Mouse (Mus musculus): ENCODE results near the gene Polr1d. TPM values are rescaled to one million over a fixed set of nuclear protein-coding genes. Genes with fewer than 3 reads are reported as not detected.

Polr1d gene
- polyA plus RNA-seq, 1 experiment from 2014 or later: 68.0 TPM

DNA sequence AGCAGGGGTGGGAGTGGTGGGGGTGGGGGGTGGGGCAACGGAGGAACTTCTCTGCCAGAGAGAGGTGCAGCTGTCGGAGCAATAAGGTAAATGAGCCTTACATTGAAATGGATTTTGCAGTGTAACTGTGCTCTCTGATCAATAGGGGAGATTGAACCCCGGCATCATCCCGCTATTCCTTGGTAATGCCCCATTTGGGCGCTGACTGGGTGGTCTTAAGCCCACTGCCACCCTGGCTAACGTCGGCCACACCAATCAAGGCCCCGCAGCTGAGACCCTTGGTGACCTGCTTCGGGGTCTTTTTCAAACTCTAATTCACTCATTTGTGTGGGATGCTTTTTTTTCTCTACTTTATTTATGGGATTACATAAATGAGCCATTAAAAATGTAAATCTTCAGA lies 47.9 kb downstream of the Polr1d start:
- WGBS (ENCODE audit: insufficient replicate concordance): 59% methylated on average over 9 of the region's 9 CpGs

DNA sequence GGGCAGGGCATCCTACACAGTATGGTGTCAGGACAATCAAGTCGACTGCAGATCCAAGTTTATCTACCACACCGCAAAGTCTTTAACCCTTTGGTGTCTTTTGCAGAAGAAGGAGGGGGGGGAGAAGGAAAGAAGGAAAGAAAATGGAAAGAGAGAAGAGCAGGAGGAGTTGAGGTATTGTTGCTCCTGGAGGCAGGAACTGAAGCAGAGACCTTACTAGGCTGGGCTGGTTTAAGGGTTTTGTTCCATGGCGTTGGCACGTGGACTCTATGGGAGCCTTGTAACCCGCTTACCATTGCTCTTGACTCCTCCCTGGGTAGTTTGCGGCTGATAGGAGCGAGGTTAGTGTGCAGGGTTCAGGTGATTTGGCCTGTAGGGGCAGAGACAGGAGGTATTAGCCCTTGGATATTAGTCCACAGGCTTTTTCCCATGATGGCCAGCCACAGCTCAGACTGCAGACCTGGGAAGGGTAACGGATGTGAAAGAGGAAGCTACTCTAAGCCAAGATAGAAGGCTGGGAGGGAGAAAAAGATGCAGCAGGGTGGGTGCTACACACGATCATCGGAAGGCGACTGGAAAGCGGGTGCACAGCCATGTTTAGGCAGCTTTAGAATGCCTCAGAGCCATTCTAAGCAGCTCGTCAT lies 48.8 kb downstream of the Polr1d start:
- Histone ChIP-seq H3K27ac (replicated peaks) (no peak overlapping the region), H3K4me2 (no peak overlapping the region), H3K4me1 (replicated peaks) (no peaks in the 10 kb centered on the region), H3K9ac (no peak overlapping the region), H3K36me3 (replicated peaks) (no peaks in the 10 kb centered on the region), H3K4me3 (replicated peaks) (no peak overlapping the region), H3K27me3 (no peaks in the 10 kb centered on the region), H3K9me3 (replicated peaks) (0 out of 2 replicates have a peak, but pooled peaks cover 5% of the 10 kb centered on the region)
- ATAC-seq (ENCODE audit: insufficient read depth): no peak
- WGBS (ENCODE audit: insufficient replicate concordance): 66% methylated on average over 13 of the region's 13 CpGs

More for the DNA sequence above, 47.9 kb downstream of the Polr1d start:
- H3K36me3 ChIP-seq (replicated peaks): no peaks in the 10 kb centered on the region
- no peak overlapping the region for H3K4me3 ChIP-seq (replicated peaks)
- H3K4me1 ChIP-seq (replicated peaks): no peaks in the 10 kb centered on the region
- ATAC-seq (ENCODE audit: insufficient read depth): no peak
- no peak overlapping the region for H3K27ac ChIP-seq (replicated peaks)
- H3K9me3 ChIP-seq (replicated peaks): 0 out of 2 replicates have a peak, but pooled peaks cover 6% of the 10 kb centered on the region
- no peak overlapping the region for H3K9ac ChIP-seq
- no peaks in the 10 kb centered on the region for H3K27me3 ChIP-seq
- H3K4me2 ChIP-seq: no peak overlapping the region

DNA sequence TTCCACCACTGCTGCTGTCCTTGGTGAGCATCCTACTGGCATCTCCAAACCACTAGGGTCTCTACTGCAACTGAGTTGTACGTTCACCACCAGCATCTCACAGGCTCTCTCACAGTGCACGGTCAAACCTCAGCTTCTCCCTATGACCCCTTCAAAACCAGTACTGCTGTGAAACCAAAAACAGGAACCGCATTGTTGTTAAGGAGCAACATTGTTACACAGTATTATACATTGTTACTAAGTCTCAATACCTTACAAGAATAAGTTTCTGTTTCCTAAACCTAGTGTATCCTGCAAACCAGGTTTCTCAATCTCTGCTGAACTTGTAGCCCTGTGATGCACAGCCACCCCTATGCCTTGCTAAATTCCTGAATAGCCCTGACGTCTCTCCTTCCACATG lies 51.0 kb downstream of the Polr1d start:
- no peak for ATAC-seq (ENCODE audit: insufficient read depth)
- no peaks in the 10 kb centered on the region for H3K27me3 ChIP-seq
- no peak overlapping the region for H3K9ac ChIP-seq
- H3K4me3 ChIP-seq (replicated peaks): no peak overlapping the region
- H3K36me3 ChIP-seq (replicated peaks): no peaks in the 10 kb centered on the region
- no peaks in the 10 kb centered on the region for H3K4me1 ChIP-seq (replicated peaks)
- 47% methylated on average over 4 of the region's 4 CpGs for WGBS (ENCODE audit: insufficient replicate concordance)
- no peaks in the 10 kb centered on the region for H3K9me3 ChIP-seq (replicated peaks)
- H3K4me2 ChIP-seq: no peak overlapping the region
- no peak overlapping the region for H3K27ac ChIP-seq (replicated peaks)

DNA sequence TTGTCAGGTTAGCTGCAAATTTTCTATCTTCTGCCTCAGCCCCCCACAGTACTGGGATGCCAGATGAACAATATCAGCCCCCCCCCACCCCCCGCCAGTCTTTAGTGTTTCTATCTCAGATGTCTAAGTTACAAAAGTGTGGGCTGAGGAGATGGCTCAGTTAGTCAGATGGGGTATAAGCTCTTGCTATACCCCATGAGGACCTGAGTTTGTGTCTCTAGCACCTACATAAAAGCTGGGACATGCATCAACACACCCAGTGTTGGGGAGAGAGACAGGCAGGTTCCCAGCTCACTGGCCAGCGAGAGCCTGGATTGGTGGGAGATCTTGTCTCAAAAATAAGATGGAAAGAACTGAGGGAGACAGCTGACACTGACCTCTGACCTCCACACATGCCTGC lies 52.6 kb downstream of the Polr1d start:
- ATAC-seq (ENCODE audit: insufficient read depth): no peak
- H3K27me3 ChIP-seq: 0 out of 2 replicates have a peak, but pooled peaks cover 2% of the 10 kb centered on the region
- no peaks in the 10 kb centered on the region for H3K4me1 ChIP-seq (replicated peaks)
- no peak overlapping the region for H3K27ac ChIP-seq (replicated peaks)
- H3K4me2 ChIP-seq: no peak overlapping the region
- H3K4me3 ChIP-seq (replicated peaks): no peak overlapping the region
- no peaks in the 10 kb centered on the region for H3K9me3 ChIP-seq (replicated peaks)
- no peaks in the 10 kb centered on the region for H3K36me3 ChIP-seq (replicated peaks)
- H3K9ac ChIP-seq: no peak overlapping the region
- WGBS (ENCODE audit: insufficient replicate concordance): 71% methylated on average over 2 of the region's 2 CpGs

DNA sequence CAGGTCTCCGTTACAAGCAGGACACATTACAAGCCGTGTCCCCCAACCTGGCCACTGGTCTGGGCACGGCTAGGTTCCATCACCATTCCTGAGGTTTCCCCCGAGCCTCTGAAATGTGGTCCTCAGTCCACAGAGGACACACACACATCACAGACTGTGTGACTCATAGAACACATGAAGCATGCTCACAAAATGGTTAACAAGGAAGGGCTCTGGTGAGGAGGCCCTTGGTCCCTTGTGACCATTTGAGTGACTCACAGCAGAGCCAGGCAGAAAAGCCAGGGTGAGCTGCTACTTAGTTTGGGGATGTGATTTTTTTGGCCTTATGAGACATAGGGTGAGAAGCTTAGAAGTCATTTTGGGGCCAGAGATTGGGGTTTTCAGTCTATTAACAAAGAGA lies 55.1 kb downstream of the Polr1d start:
- no peak for ATAC-seq (ENCODE audit: insufficient read depth)
- Histone ChIP-seq H3K27ac (replicated peaks) (no peak overlapping the region), H3K4me3 (replicated peaks) (no peak overlapping the region), H3K36me3 (replicated peaks) (no peaks in the 10 kb centered on the region), H3K9me3 (replicated peaks) (no peaks in the 10 kb centered on the region), H3K27me3 (peaks cover 5% of the 10 kb centered on the region; the same call in 1 of the 2 replicates), H3K4me1 (replicated peaks) (no peaks in the 10 kb centered on the region), H3K4me2 (no peak overlapping the region), H3K9ac (no peak overlapping the region)
- 66% methylated on average over 4 of the region's 4 CpGs for WGBS (ENCODE audit: insufficient replicate concordance)

DNA sequence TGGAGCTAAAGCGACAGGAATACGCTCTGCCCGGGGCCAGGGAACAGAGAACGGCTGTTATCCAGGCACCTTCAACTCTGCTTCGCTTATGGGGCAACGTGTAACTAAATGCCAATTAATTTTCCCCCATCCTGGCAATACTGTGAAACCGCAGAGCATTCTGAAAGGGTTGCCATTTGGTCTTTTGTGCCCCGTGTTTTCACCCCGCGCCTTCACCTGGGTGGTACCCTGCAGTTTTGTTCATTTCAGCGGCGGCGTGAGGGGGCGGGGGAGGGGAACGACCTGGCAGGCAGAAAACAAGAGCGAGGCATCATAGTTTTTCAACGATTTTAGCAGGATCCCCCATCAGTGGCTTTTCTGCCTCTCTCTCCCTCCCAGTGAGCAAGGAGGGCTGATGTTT lies 56.8 kb downstream of the Polr1d start:
- H3K9ac ChIP-seq: no peak overlapping the region
- 33% methylated on average over 17 of the region's 17 CpGs for WGBS (ENCODE audit: insufficient replicate concordance)
- no peak overlapping the region for H3K4me3 ChIP-seq (replicated peaks)
- no peaks in the 10 kb centered on the region for H3K4me1 ChIP-seq (replicated peaks)
- H3K27me3 ChIP-seq: peaks cover 5% of the 10 kb centered on the region; the same call in 1 of the 2 replicates
- 0 out of 2 replicates have a peak overlapping the region, but pooled peaks have one; percentile 10 for H3K4me2 ChIP-seq
- no peak overlapping the region for H3K27ac ChIP-seq (replicated peaks)
- no peaks in the 10 kb centered on the region for H3K9me3 ChIP-seq (replicated peaks)
- ATAC-seq (ENCODE audit: insufficient read depth): no peak
- H3K36me3 ChIP-seq (replicated peaks): no peaks in the 10 kb centered on the region

DNA sequence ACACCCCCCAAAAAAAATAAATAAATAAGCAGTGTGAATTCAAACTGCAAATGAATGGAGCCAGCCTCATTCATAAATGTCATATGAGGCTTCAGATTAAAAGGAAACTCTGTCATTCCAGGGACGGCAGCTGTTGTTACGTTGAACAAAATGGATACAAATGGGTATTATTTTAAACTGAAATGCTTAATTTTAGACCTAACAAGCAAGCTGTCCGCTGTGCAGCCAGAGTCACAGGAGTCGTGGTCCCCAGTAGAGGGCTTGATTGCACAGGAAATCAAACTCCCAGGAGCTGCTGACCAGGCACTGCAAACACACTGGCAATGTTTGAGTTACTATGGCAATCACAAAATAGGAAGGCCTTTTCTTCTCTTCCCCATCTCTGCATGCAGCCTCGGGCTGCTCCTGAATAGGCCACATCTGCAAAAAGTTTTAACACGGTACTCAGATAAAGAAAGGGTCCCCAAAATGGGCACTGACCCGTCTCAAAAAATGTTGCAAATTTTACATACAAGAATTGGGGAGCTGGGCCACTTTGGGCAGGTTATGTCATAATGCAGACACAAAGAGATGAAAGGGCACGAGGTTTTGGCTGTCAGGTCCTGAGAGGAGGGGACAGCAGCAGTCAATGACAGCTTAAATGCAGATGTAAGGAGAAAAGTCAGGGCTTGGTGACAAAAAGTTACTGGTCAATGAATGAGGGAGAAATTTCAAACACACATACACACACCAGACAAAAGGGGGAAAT lies 57.7 kb downstream of the Polr1d start:
- Histone ChIP-seq H3K36me3 (replicated peaks) (no peaks in the 10 kb centered on the region), H3K9ac (no peak overlapping the region), H3K27me3 (peaks cover 5% of the 10 kb centered on the region; the same call in 1 of the 2 replicates), H3K4me2 (no peak overlapping the region), H3K9me3 (replicated peaks) (no peaks in the 10 kb centered on the region), H3K4me3 (replicated peaks) (no peak overlapping the region), H3K27ac (replicated peaks) (no peak overlapping the region), H3K4me1 (replicated peaks) (no peaks in the 10 kb centered on the region)
- WGBS (ENCODE audit: insufficient replicate concordance): 39% methylated on average over 8 of the region's 8 CpGs
- no peak for ATAC-seq (ENCODE audit: insufficient read depth)

DNA sequence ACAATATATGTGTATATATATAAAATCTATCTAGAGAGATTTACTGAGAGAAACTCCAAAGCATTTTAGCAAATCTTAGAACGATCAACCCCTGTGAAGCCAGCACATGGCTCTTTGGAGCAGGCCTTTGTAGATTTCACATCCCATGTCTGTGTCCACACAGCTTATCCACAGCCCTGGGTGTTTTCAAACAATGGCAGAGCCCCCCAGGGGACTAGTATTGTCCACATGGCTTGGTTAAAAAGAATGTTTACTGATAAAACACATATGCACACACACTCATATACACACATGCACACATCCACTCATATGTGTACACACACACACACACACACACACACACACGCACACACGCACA lies 58.2 kb downstream of the Polr1d start:
- Histone ChIP-seq H3K27me3 (peaks cover 5% of the 10 kb centered on the region; the same call in 1 of the 2 replicates), H3K36me3 (replicated peaks) (no peaks in the 10 kb centered on the region), H3K9me3 (replicated peaks) (no peaks in the 10 kb centered on the region), H3K4me1 (replicated peaks) (no peaks in the 10 kb centered on the region), H3K9ac (no peak overlapping the region), H3K4me2 (no peak overlapping the region), H3K4me3 (replicated peaks) (no peak overlapping the region), H3K27ac (replicated peaks) (no peak overlapping the region)
- ATAC-seq (ENCODE audit: insufficient read depth): no peak
- 80% methylated on average over 3 of the region's 3 CpGs for WGBS (ENCODE audit: insufficient replicate concordance)

DNA sequence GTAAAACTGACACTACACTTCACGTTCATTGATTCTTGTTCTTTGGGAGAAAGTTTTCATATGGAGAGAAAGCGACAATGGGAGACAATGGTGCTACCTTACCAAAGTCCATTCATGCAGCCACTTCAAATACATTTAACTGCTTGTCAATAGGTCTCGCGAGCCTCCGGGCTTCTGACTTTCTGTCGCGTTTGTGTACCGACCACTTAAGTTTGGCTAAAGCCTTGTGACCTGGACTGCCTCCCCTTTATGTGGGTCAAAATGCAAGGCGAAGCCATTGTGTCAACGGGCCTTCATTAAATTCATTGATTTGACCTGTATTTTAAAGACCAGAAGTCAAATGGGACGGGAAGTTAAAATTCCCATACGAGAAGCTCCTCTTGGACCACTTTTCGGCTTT lies 59.1 kb downstream of the Polr1d start:
- Histone ChIP-seq H3K4me3 (replicated peaks) (no peak overlapping the region), H3K36me3 (replicated peaks) (no peaks in the 10 kb centered on the region), H3K4me1 (replicated peaks) (no peaks in the 10 kb centered on the region), H3K9ac (no peak overlapping the region), H3K27me3 (peaks cover 5% of the 10 kb centered on the region; the same call in 1 of the 2 replicates), H3K9me3 (replicated peaks) (no peaks in the 10 kb centered on the region), H3K27ac (replicated peaks) (no peak overlapping the region), H3K4me2 (no peak overlapping the region)
- ATAC-seq (ENCODE audit: insufficient read depth): no peak
- 65% methylated on average over 13 of the region's 13 CpGs for WGBS (ENCODE audit: insufficient replicate concordance)

DNA sequence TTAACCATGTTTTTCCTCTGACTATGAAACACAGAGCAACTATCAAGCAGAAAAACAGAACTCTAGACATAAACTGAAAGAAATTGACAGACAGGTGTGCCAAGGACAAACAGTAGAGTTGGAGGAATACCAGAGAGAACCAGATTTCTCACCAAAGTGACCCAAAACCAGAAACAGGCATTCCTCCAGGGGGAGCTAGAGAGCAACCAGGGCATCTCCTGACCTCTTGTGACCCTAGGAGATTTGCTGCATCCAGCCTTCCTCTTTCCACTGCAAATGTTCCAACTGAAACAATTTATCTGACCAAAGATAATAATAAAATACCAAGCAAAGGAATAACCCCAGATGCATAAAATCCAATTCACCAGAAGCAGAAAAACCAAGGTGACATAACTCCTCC lies 70.5 kb downstream of the Polr1d start:
- H3K36me3 ChIP-seq (replicated peaks): no peaks in the 10 kb centered on the region
- H3K27ac ChIP-seq (replicated peaks): no peak overlapping the region
- no peak overlapping the region for H3K4me2 ChIP-seq
- H3K4me3 ChIP-seq (replicated peaks): no peak overlapping the region
- ATAC-seq (ENCODE audit: insufficient read depth): no peak
- H3K9ac ChIP-seq: no peak overlapping the region
- no peaks in the 10 kb centered on the region for H3K4me1 ChIP-seq (replicated peaks)
- no peaks in the 10 kb centered on the region for H3K27me3 ChIP-seq
- no peaks in the 10 kb centered on the region for H3K9me3 ChIP-seq (replicated peaks)

DNA sequence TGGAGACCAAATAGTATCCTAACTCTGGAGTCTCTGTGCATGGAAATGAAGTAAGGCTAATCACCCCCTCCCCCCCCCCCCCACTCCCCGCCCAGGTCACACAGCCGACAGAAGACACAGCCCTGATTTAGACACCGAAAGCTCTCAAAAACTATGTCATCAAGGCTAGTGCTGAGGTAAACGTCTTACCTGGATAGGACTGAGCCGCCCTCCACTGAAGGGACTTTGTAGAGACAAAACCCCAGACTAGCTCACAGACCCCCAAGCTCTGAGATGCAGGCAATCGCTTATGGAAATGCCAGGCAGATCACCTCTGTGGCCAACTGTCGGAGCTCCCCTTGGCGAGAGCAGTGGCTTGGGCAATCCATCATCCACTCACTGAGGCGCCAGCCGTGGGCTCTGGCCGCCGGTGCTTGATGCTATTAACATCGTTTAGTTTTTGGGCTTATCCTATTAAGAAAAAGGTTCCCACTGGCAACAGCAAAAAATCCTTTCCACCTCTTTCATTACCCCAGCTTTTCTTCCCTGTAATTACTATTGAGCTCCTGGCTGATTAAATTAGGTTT lies 78.0 kb downstream of the Polr1d start:
- Histone ChIP-seq H3K4me2 (no peak overlapping the region), H3K27ac (replicated peaks) (no peak overlapping the region), H3K9ac (no peak overlapping the region), H3K36me3 (replicated peaks) (no peaks in the 10 kb centered on the region), H3K4me3 (replicated peaks) (no peak overlapping the region), H3K4me1 (replicated peaks) (no peaks in the 10 kb centered on the region), H3K27me3 (peaks cover 15% of the 10 kb centered on the region; the same call in 1 of the 2 replicates), H3K9me3 (replicated peaks) (no peaks in the 10 kb centered on the region)
- 26% methylated on average over 13 of the region's 13 CpGs for WGBS (ENCODE audit: insufficient replicate concordance)
- no peak for ATAC-seq (ENCODE audit: insufficient read depth)
